Mouse (Mus musculus): Measurements from ENCODE around the gene Cd72. TPM values are rescaled to one million over a fixed set of nuclear protein-coding genes. Genes with fewer than 3 reads are reported as not detected.

The Cd72 gene
- polyA plus RNA-seq, 1 experiment from 2014 or later = 1.1 TPM

DNA sequence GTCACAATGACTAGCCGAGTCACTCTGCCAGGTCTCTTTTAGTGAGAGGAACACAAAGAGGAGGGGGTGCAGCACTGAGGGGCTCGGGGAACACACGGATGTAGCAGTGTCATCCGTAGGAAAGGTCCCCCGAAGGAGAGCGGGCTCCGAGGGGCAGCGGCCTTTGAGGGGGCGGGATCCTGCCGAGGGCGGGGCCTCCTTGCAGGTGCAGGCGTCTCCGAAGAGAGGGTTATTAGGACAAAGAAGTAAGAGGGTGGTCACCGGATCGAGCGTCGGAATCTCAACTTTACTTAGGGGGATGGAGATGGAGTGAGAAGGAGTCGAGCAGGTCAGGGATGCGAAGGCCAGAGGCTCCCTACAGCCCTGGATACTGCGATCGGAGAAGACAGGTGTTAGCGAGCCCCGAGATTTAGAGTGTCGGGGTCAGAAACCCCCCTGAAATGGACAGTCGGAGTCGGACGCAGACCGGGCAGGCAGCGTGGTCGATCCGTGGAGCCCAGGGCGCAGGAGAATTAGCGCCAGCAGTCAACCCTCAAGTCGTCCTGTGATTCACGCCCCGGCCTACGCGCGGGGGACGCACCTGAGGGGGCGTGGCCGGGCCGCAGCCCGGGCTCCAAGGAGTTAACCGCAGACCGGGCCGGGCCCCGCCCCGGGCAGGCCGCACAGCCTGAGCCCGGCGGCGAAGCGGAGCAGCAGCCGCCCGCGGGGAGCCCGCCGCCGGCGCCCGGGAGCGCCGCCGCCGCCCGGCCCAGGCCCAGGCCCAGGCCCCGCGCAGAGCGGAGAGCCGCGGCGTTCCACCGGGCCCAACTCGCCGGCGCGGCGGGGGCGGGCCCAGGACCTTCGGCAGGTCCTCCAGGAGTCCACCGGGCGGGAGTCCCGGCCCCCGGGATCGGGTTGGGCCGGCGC, 11.7 kb downstream of the Cd72 start:
- Histone ChIP-seq H3K4me1 (peaks cover 22% of the 10 kb centered on the region), H3K36me3 (peaks cover 23% of the 10 kb centered on the region), H3K9ac (peak overlapping the region; percentile 87), H3K27me3 (replicated peaks) (peaks cover 35% of the 10 kb centered on the region), H3K9me3 (replicated peaks) (no peaks in the 10 kb centered on the region), H3K4me2 (peak overlapping the region; percentile 99), H3K27ac (peak overlapping the region; percentile 84), H3K4me3 (peak overlapping the region; percentile 76)
- WGBS (ENCODE audit: insufficient replicate concordance) = under 1% methylated on average over 86 of the region's 88 CpGs
- ATAC-seq = peak; percentile 59

DNA sequence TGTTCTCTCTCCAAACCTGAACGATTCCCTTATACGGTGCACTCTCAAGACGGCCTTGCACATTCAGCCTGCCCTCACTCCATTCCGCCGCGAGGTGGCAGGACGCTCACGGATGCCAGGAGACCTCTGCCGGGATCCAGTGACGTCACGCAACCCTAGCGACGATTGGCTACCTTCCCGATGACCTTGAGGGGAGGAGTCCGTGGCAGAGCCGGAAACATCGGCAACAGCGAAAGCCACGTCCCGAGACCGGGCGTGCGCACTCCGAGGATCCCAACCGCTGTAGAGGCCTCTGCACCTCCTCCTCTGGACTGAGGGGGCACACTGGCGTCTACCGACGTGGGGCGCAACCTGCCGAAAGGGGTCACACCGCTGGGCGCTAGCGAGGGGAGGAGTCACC, 12.4 kb downstream of the Cd72 start:
- peak; percentile 88 for ATAC-seq
- Histone ChIP-seq H3K4me2 (peak overlapping the region; percentile 99), H3K9me3 (replicated peaks) (no peaks in the 10 kb centered on the region), H3K27ac (peak overlapping the region; percentile 84), H3K9ac (peak overlapping the region; percentile 87), H3K4me3 (peak overlapping the region; percentile 76), H3K4me1 (peaks cover 22% of the 10 kb centered on the region), H3K27me3 (replicated peaks) (peaks cover 35% of the 10 kb centered on the region), H3K36me3 (peaks cover 17% of the 10 kb centered on the region)
- under 1% methylated on average over 33 of the region's 33 CpGs for WGBS (ENCODE audit: insufficient replicate concordance)

DNA sequence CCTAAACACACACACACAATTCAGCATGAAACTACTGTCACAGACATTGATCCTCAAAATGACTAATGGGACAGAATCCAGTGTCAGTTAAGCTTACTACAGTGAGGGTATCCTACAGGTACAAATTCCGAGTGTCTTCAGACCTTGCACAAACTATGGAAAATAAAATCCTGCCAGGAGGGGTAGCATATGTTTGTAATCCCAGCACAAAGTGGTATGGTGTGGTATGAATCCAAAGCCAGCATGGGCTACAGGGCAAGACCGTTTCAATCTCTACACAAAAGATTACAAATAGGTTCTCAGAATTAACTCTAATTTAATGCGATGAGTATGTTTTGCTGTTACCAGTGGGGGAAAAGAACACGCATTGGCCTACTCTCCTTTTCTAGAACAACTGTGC, 12.8 kb downstream of the Cd72 start, which contains the start of gene Tesk1:
TSS of gene Tesk1 (plus strand) at position 301 of the 400 bp plus-strand sequence.
- peaks cover 13% of the 10 kb centered on the region for H3K36me3 ChIP-seq
- H3K9ac ChIP-seq = peak within 1 kb of the TSS; percentile 87
- H3K27me3 ChIP-seq (replicated peaks) = peaks cover 35% of the 10 kb centered on the region
- H3K4me3 ChIP-seq = peak within 1 kb of the TSS; percentile 76
- peak within 1 kb of the TSS; percentile 99 for H3K4me2 ChIP-seq
- peaks cover 22% of the 10 kb centered on the region for H3K4me1 ChIP-seq
- no peaks in the 10 kb centered on the region for H3K9me3 ChIP-seq (replicated peaks)
- WGBS (ENCODE audit: insufficient replicate concordance) = 24% methylated on average over 4 of the region's 4 CpGs
- H3K27ac ChIP-seq = peak within 1 kb of the TSS; percentile 84
- ATAC-seq = no peak

DNA sequence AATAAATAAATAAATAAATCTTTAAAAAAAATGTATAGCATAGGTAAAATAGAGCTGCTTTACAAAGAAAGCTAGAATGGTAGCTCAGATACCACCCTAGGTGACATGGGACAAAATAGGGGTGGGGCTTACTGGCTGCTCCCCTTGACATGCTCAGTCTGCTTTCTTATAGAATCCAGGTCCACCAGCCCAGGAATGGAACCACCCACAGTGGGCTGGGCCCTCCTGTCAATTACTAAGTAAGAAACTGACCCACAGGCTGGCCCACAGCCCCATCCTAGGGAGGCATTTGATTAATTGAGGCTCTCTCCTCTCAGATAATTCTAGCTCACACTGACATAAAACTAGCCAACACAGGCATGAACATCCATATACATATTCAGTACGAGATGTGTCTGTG, 21.6 kb downstream of the Cd72 start:
- 79% methylated on average over 1 of the region's 1 CpGs for WGBS (ENCODE audit: insufficient replicate concordance)
- no peak for ATAC-seq

DNA sequence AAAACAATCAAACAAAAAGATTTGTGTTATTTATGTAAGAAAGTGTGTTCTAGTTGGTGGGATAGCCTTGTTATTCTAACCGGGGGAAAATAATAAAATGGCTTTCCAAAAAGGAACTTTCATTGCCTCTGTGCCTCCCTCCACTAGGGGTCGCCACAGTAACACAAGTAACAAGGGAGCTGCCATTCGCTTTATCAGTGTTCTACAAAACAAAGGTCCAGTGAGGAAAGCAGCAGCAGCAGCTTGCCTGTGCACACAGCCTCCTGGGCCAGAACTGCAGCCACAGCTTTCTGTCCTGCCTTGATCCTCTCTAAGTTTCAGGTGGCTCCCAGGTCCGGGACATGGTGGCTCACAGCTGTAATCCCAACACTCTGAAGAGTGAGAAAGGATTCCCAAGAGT, 22.7 kb downstream of the Cd72 start:
- Histone ChIP-seq H3K9ac (no peak overlapping the region), H3K36me3 (no peaks in the 10 kb centered on the region), H3K4me1 (peaks cover 3% of the 10 kb centered on the region; the same call in 1 of the 2 replicates), H3K4me2 (no peak overlapping the region), H3K27ac (no peak overlapping the region), H3K4me3 (no peak overlapping the region), H3K9me3 (replicated peaks) (no peaks in the 10 kb centered on the region), H3K27me3 (replicated peaks) (peaks cover 45% of the 10 kb centered on the region)
- ATAC-seq = no peak
- 4% methylated on average over 4 of the region's 4 CpGs for WGBS (ENCODE audit: insufficient replicate concordance)

More for the DNA sequence above, 21.6 kb downstream of the Cd72 start:
- Histone ChIP-seq H3K4me3 (no peak overlapping the region), H3K27me3 (replicated peaks) (peaks cover 33% of the 10 kb centered on the region), H3K27ac (no peak overlapping the region), H3K36me3 (no peaks in the 10 kb centered on the region), H3K9ac (no peak overlapping the region), H3K4me2 (no peak overlapping the region), H3K4me1 (peaks cover 3% of the 10 kb centered on the region; the same call in 1 of the 2 replicates), H3K9me3 (replicated peaks) (no peaks in the 10 kb centered on the region)

DNA sequence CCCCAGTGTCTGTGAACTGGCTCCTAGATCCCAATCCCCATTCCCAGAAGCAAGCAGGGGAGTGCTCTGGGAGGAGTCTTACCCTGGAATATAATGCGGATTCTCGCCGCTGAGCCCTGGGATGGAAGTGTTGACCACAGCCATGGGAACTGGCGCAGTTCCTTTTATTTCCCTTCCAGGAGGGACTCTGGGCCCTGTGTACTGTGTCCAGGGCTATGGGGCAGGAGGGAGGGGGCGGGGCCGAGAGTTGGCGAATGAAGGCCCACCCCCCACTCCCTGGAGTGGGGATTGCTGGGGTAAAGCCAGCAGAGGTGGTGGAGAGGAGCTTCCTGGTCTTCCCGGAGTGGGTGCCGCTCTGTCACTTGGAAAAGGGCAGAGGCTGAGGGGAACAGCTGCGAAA, 25.5 kb downstream of the Cd72 start, which contains the start of gene Fam166b:
TSS of gene Fam166b (minus strand) at position 189 of the 400 bp plus-strand sequence.
- Histone ChIP-seq H3K9me3 (replicated peaks) (no peaks in the 10 kb centered on the region), H3K27me3 (replicated peaks) (peaks cover 72% of the 10 kb centered on the region), H3K36me3 (peaks cover 3% of the 10 kb centered on the region; the same call in 1 of the 2 replicates), H3K4me3 (no peak within 1 kb of the TSS), H3K4me1 (peaks cover 14% of the 10 kb centered on the region), H3K4me2 (no peak within 1 kb of the TSS), H3K9ac (no peak within 1 kb of the TSS), H3K27ac (no peak within 1 kb of the TSS)
- WGBS (ENCODE audit: insufficient replicate concordance) = 18% methylated on average over 10 of the region's 10 CpGs
- ATAC-seq = no peak

DNA sequence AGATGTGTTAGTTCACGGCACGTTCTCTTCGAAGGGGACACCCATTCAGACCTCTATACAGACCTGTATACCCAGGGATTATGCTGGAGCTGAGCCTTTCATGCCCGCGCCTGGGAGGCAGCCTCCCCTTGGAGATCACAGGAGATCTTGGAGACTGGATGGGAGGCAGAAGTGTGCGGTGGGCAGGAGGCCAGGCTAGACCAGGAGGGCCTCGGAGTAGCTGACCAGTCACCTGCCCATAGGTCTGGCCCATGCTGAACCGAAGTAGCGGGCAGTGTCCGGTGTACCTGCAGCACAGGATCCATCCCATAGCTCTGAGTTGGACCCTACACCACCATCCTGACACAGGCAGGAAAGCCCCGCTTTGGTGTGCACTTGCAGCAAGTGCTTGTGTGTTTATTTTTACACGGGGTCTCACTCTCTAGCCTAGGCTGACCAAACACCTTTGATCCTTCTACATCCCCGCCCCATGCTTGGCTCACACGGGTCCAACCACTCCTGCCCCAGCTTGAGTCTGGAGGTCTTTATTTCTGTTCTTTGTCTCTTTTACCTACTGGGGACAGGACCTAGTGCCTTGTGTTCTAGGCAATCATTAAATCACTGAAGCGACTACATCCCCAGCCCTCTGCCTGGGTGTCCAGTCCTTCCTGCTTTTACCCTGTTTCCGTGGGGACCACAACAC, 26.1 kb downstream of the Cd72 start:
- no peak overlapping the region for H3K27ac ChIP-seq
- H3K4me2 ChIP-seq = no peak overlapping the region
- peaks cover 3% of the 10 kb centered on the region; the same call in 1 of the 2 replicates for H3K36me3 ChIP-seq
- H3K9me3 ChIP-seq (replicated peaks) = no peaks in the 10 kb centered on the region
- no peak for ATAC-seq
- peaks cover 78% of the 10 kb centered on the region for H3K27me3 ChIP-seq (replicated peaks)
- 26% methylated on average over 16 of the region's 16 CpGs for WGBS (ENCODE audit: insufficient replicate concordance)
- H3K4me1 ChIP-seq = peaks cover 14% of the 10 kb centered on the region
- H3K4me3 ChIP-seq = no peak overlapping the region
- no peak overlapping the region for H3K9ac ChIP-seq

DNA sequence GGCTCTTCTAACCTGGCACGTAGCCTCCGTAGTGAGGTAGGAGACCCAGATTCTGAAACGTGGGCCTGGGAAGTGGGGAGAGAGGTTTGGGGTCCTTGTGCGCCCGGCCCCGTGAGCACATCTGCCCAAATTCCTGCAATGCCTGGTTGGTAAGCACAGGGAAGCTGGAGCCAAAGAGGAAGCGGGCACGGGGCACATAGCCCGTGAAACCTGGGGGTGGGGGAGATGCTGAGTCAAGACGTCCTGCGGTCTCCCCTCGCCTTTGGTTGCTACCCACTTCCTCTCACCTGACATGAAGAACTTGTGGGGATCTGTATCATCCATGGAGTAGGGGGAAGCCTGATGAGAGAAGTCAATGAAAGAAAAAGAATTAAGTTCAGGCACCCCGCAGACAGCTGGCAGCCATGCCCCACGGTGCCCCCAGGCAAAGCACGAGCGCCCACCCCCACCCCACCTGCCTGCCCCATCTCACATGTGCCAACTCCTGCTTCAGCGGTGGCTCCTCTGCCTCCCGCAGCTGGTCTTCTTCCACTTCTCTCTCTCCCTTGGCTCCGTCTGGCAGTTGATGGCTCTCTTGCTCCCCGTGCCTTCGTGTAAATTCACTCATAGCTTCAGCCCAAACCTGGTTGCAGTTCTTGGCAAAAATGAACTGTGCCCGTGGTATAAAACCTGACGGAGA, 26.8 kb downstream of the Cd72 start:
- Histone ChIP-seq H3K4me3 (no peak overlapping the region), H3K36me3 (peaks cover 3% of the 10 kb centered on the region; the same call in 1 of the 2 replicates), H3K27me3 (replicated peaks) (peaks cover 85% of the 10 kb centered on the region), H3K4me1 (peaks cover 14% of the 10 kb centered on the region), H3K27ac (no peak overlapping the region), H3K9ac (no peak overlapping the region), H3K9me3 (replicated peaks) (no peaks in the 10 kb centered on the region), H3K4me2 (no peak overlapping the region)
- 17% methylated on average over 22 of the region's 23 CpGs for WGBS (ENCODE audit: insufficient replicate concordance)
- no peak for ATAC-seq

DNA sequence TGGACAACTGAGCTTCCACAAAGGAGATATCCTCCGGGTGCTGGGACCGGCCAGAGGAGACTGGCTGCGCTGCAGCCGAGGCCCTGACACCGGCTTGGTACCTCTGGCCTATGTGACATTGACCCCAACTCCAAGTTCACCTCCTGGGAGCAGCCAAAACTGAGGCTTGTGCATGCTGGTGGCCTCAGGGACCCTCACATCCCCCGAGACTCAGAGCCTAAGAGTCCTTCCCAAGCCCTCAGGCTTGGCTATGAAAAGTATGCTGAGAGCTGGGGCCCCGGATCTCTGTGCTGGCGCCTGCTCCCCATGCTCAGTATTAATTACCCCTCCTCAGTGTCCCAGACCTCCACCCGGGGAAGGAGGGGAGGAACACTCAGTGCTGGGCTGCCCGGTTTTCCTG, 27.9 kb downstream of the Cd72 start:
- H3K4me1 ChIP-seq = peaks cover 11% of the 10 kb centered on the region
- no peak overlapping the region for H3K4me2 ChIP-seq
- no peak for ATAC-seq
- WGBS (ENCODE audit: insufficient replicate concordance) = 51% methylated on average over 10 of the region's 10 CpGs
- H3K4me3 ChIP-seq = no peak overlapping the region
- H3K9ac ChIP-seq = no peak overlapping the region
- H3K36me3 ChIP-seq = peaks cover 3% of the 10 kb centered on the region; the same call in 1 of the 2 replicates
- H3K27ac ChIP-seq = no peak overlapping the region
- H3K27me3 ChIP-seq (replicated peaks) = peaks cover 95% of the 10 kb centered on the region
- no peaks in the 10 kb centered on the region for H3K9me3 ChIP-seq (replicated peaks)

DNA sequence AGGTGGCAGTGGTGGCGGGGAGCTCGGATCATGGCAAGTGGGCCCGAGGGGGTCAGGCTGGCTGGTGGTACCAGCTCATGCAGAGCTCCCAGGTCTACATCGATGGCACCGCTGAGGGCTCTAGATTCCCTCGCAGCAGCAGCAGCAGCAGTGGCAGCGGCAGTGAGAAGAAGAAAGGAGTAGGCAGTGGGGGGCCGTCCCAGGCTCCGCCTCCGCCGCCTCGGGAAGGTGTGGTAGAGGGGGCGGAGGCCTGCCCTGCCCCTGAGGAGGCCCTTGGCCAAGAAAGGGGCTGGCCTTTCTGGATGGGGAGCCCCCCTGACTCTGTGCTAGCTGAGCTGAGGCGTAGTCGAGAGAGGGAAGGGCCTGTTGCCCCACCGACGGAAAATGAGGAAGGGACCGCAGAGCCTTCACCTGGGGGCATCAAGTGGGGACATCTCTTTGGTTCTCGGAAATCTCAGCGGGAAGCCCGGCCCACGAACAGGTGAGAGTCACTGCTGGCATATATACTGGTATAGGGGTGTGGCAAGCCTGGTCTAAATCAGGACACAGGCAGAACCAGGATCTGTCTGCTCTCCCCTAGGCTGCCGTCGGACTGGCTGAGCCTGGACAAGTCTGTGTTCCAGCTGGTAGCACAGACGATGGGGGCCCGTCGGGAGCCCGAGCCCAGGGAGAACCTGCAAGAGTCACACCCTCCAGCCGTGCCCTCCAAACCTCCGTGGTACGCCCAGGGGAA, 28.6 kb downstream of the Cd72 start:
- Histone ChIP-seq H3K4me3 (peak overlapping the region; percentile 24), H3K4me1 (peaks cover 11% of the 10 kb centered on the region), H3K27ac (no peak overlapping the region), H3K4me2 (peak overlapping the region; percentile 56), H3K36me3 (peaks cover 3% of the 10 kb centered on the region; the same call in 1 of the 2 replicates), H3K27me3 (replicated peaks) (peaks cover 95% of the 10 kb centered on the region), H3K9ac (peak overlapping the region; percentile 23; the same call in 1 of the 2 replicates), H3K9me3 (replicated peaks) (no peaks in the 10 kb centered on the region)
- WGBS (ENCODE audit: insufficient replicate concordance) = 16% methylated on average over 31 of the region's 31 CpGs
- ATAC-seq = no peak

DNA sequence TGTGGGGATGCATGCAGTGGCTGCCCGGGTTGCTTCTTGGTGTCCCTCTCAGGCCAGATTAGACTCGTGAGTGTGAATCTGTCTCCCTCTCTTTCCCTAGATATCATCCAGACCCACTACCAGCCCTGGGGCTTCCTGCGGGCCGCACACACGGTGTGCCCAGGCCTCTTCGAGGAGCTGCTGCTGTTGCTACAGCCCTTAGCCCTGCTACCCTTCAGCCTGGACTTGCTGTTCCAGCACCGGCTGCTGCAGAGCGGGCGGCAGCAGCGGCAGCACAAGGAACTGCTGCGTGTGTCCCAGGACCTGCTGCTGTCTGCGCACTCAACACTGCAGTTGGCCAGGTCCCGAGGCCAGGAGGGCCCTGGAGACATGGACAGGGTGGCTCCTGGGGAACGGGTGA, 29.2 kb downstream of the Cd72 start:
- peaks cover 3% of the 10 kb centered on the region; the same call in 1 of the 2 replicates for H3K36me3 ChIP-seq
- no peak overlapping the region for H3K27ac ChIP-seq
- no peaks in the 10 kb centered on the region for H3K9me3 ChIP-seq (replicated peaks)
- H3K4me1 ChIP-seq = peaks cover 11% of the 10 kb centered on the region
- peaks cover 89% of the 10 kb centered on the region for H3K27me3 ChIP-seq (replicated peaks)
- H3K9ac ChIP-seq = peak overlapping the region; percentile 23; the same call in 1 of the 2 replicates
- peak overlapping the region; percentile 24 for H3K4me3 ChIP-seq
- WGBS (ENCODE audit: insufficient replicate concordance) = 21% methylated on average over 14 of the region's 14 CpGs
- peak overlapping the region; percentile 56 for H3K4me2 ChIP-seq
- ATAC-seq = no peak
